7 mouse cellular contexts compared by ENCODE assay signal in the genomic region with DNA sequence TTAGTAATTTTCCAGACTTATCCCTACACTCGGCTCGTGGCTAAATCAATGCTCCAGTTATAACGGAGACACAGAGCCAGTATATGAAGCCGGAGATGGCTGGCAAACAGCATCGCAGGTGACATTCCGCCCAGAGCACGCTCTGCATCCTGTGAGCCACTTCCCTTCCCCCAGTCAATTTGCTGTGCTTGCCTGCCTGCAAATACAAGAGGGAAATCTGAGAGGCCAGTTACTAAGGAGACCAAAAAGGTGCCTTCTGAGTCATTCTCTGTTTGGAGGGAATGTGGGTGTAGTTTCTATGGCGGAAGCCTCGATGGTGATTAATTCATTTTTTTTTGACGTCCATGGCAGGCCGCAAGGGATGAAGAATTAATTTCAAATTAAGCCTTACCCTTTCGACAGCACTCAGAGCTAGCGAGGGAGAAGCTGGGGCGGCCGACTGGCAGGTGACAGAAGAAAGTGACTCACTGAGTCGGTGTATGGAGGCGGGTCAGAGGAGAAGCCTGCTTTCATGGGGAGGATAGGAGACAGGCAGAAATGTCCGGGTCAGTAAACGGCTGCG.
DNase-seq lines count a peak whose midpoint lies in the region; ATAC-seq and TF ChIP-seq lines count a peak whose summit lies in the region.

No protein-coding gene starts in this region.

- H3K36me3 ChIP-seq in megakaryocyte, embryonic 14.5 days (replicated peaks; ENCODE audit: low read length) = no peaks in the 10 kb centered on the region
- no peaks in the 10 kb centered on the region for H3K36me3 ChIP-seq in forebrain, embryonic 11.5 days (ENCODE audit: control insufficient read depth, insufficient read depth, low read length)
- H3K36me3 ChIP-seq in liver, embryonic 12.5 days = no peaks in the 10 kb centered on the region

- WGBS in forebrain, embryonic 11.5 days = 53% methylated on average over 20 of the region's 20 CpGs
- WGBS in olfactory bulb, adult 2 months = 27% methylated on average over 20 of the region's 20 CpGs
- 56% methylated on average over 20 of the region's 20 CpGs for WGBS in liver, embryonic 12.5 days (ENCODE audit: insufficient replicate concordance)

- DNase-seq in adrenal gland, postnatal 10 days = peak; percentile 32
- peak; percentile 57 for DNase-seq in forebrain, embryonic 11.5 days (ENCODE audit: low spot score)
- peak; percentile 16 to 24 for DNase-seq in layer of hippocampus, postnatal 10 days (ENCODE audit: low spot score in 2 of 2)

- no peak overlapping the region for H3K4me2 ChIP-seq in forebrain, embryonic 11.5 days (ENCODE audit: low read depth, low read length, severe bottlenecking)
- H3K4me2 ChIP-seq in liver, embryonic 12.5 days = no peak overlapping the region

- ATAC-seq in megakaryocyte, adult 5-6 weeks (ENCODE audit: poor library complexity, severe bottlenecking) = no peak
- peak; percentile 51; the same call in 1 of the 2 replicates for ATAC-seq in forebrain, embryonic 11.5 days (replicated peaks; ENCODE audit: low FRiP score)
- ATAC-seq in liver, embryonic 12.5 days = no peak

- TF ChIP-seq POLR2A in olfactory bulb, adult 2 months (IDR thresholded peaks at IDR 0.05; ENCODE audit: insufficient read depth, low read depth, low read length) = no peak

- peaks cover 1% of the 10 kb centered on the region for H3K27me3 ChIP-seq in megakaryocyte, embryonic 14.5 days (replicated peaks)
- H3K27me3 ChIP-seq in forebrain, embryonic 11.5 days (ENCODE audit: control insufficient read depth, insufficient read depth, low read length) = no peaks in the 10 kb centered on the region
- H3K27me3 ChIP-seq in liver, embryonic 12.5 days (replicated peaks) = no peaks in the 10 kb centered on the region

- H3K9ac ChIP-seq in forebrain, embryonic 11.5 days (ENCODE audit: low read length) = no peak overlapping the region
- no peak overlapping the region for H3K9ac ChIP-seq in liver, embryonic 12.5 days

- peaks cover 13% of the 10 kb centered on the region for H3K4me1 ChIP-seq in megakaryocyte, embryonic 14.5 days
- H3K4me1 ChIP-seq in forebrain, embryonic 11.5 days (replicated peaks; ENCODE audit: control insufficient read depth, insufficient read depth, low read length) = no peaks in the 10 kb centered on the region
- H3K4me1 ChIP-seq in olfactory bulb, adult 2 months (ENCODE audit: control insufficient read depth, insufficient read depth, low read length) = peaks cover 7% of the 10 kb centered on the region
- no peaks in the 10 kb centered on the region for H3K4me1 ChIP-seq in liver, embryonic 12.5 days

- no peak for TF ChIP-seq CTCF in olfactory bulb, adult 2 months (IDR thresholded peaks at IDR 0.05; ENCODE audit: insufficient read depth, low read depth, low read length)

- peak overlapping the region; percentile 31 for H3K4me3 ChIP-seq in megakaryocyte, embryonic 14.5 days (replicated peaks)
- no peak overlapping the region for H3K4me3 ChIP-seq in forebrain, embryonic 11.5 days (ENCODE audit: low read depth, low read length)
- H3K4me3 ChIP-seq in olfactory bulb, adult 2 months (ENCODE audit: insufficient read depth, low read depth, low read length) = 0 out of 2 replicates have a peak overlapping the region, but pooled peaks have one; percentile 10
- H3K4me3 ChIP-seq in liver, embryonic 12.5 days = no peak overlapping the region

- H3K9me3 ChIP-seq in megakaryocyte, embryonic 14.5 days = no peaks in the 10 kb centered on the region
- H3K9me3 ChIP-seq in forebrain, embryonic 11.5 days (ENCODE audit: control insufficient read depth, low read length) = no peaks in the 10 kb centered on the region
- no peaks in the 10 kb centered on the region for H3K9me3 ChIP-seq in liver, embryonic 12.5 days (replicated peaks)

- H3K27ac ChIP-seq in forebrain, embryonic 11.5 days (ENCODE audit: low read depth, low read length) = no peak overlapping the region
- H3K27ac ChIP-seq in olfactory bulb, adult 2 months (ENCODE audit: insufficient read depth, low read depth, low read length) = peak overlapping the region; percentile 4; the same call in 1 of the 2 replicates
- H3K27ac ChIP-seq in liver, embryonic 12.5 days = no peak overlapping the region

Comparison
In these comparisons a context has a peak if more than half of its experiments do, and no peak if none do; other contexts are left out.
1. H3K4me3 ChIP-seq: peak in megakaryocyte, embryonic 14.5 days (single experiment) and olfactory bulb, adult 2 months (single experiment); none in forebrain, embryonic 11.5 days (single experiment) and liver, embryonic 12.5 days (single experiment).
2. Peak in every context shown above with its lines, with median percentiles within 50 percentile points of each other: DNase-seq.